Mouse (Mus musculus): ENCODE measurements at regions not wholly inside any gene's neighbourhood (a gene's known extent, or its start where the extent isn't known, plus 50 kb on each side); places are given as distances from the start of the nearest gene placed in this dataset.

- no peak for TF ChIP-seq POLR2A (IDR thresholded peaks at IDR 0.05; ENCODE audit: control insufficient read depth, low read depth, low read length)
- no peak for TF ChIP-seq CTCF (IDR thresholded peaks at IDR 0.05; ENCODE audit: control insufficient read depth, insufficient read depth, insufficient replicate concordance, low read depth, low read length)
These were observed 91.4 kb upstream of the Zfp618 start for GRCm38 (mm10) chr4:62873986-62874385.

All from testis, adult 2 months (tissue).